Mouse (Mus musculus) small intestine, adult 2 months (tissue): ENCODE results near the gene Cyp27b1. TPM values are rescaled to one million over a fixed set of nuclear protein-coding genes. Genes with fewer than 3 reads are reported as not detected.
A peak's percentile ranks its signal among the peaks of the same experiment; 100 is the strongest.
"Not testable (repeated sequence)": the region's sequence is repeated elsewhere in the genome, so short reads cannot be mapped to it uniquely, and the experiment has no call there.

Source experiments
- H3K27ac ChIP-seq: fragments of 200-500 bp; 2 replicates; pipeline ENCODE4 v1.5.1; 2012; ENCODE audit warnings: low read depth, low read length, control low read depth, inconsistent platforms; ENCODE audit not compliant: insufficient read depth
- H3K27me3 ChIP-seq: fragments of 200-500 bp; 2 replicates; pipeline ENCODE4 v1.6.1; 2012; ENCODE audit warnings: mild to moderate bottlenecking, moderate library complexity, low read length, inconsistent platforms; ENCODE audit not compliant: control insufficient read depth, insufficient read depth
- H3K36me3 ChIP-seq: fragments of 200-500 bp; 2 replicates; pipeline ENCODE4 v1.6.1; 2012; ENCODE audit warnings: mild to moderate bottlenecking, low read length, control low read depth, inconsistent platforms; ENCODE audit not compliant: control insufficient read depth, insufficient read depth
- H3K4me1 ChIP-seq: fragments of 200-500 bp; 2 replicates; pipeline ENCODE4 v1.6.1; 2012; ENCODE audit warnings: low read length, inconsistent platforms, mixed read lengths; ENCODE audit not compliant: control insufficient read depth, insufficient read depth, insufficient read length
- H3K4me3 ChIP-seq: fragments of 200-500 bp; 2 replicates; pipeline ENCODE4 v1.5.1; 2012; ENCODE audit warnings: low read depth, mild to moderate bottlenecking, control low read depth, inconsistent platforms, low read length, moderate library complexity
- CTCF ChIP-seq: fragments of 200-500 bp; IDR thresholded peaks from 2 replicates; pipeline ENCODE4 v1.5.1; 2012; ENCODE audit warnings: low read depth, mild to moderate bottlenecking, control low read depth, inconsistent platforms, low read length, moderate library complexity, mixed read lengths; ENCODE audit not compliant: insufficient replicate concordance, insufficient read length; ENCODE audit errors: extremely low read depth
- POLR2A ChIP-seq: fragments of 200-500 bp; IDR thresholded peaks from 2 replicates; pipeline ENCODE4 v1.6.1; 2012; ENCODE audit warnings: low read depth, mild to moderate bottlenecking, control low read depth, inconsistent platforms, low read length, moderate library complexity
- WGBS: fragments of 180-500 bp; shearing (Covaris S2); methylation state at CpG from one replicate; pipeline ENCODE4 v1.1.7; 2018; 5-methylcytosine and 5-hydroxymethylcytosine counted together
- polyA plus RNA-seq: library from polyadenylated mRNA; depleted of rRNA; stranded (reverse); fragments of >200 nt; gene quantifications from 2 replicates; pipeline ENCODE4 v1.2.3, GENCODE M21; 2012

Gene Cyp27b1
- polyA plus RNA-seq, 1 experiment = 0.22 TPM

DNA sequence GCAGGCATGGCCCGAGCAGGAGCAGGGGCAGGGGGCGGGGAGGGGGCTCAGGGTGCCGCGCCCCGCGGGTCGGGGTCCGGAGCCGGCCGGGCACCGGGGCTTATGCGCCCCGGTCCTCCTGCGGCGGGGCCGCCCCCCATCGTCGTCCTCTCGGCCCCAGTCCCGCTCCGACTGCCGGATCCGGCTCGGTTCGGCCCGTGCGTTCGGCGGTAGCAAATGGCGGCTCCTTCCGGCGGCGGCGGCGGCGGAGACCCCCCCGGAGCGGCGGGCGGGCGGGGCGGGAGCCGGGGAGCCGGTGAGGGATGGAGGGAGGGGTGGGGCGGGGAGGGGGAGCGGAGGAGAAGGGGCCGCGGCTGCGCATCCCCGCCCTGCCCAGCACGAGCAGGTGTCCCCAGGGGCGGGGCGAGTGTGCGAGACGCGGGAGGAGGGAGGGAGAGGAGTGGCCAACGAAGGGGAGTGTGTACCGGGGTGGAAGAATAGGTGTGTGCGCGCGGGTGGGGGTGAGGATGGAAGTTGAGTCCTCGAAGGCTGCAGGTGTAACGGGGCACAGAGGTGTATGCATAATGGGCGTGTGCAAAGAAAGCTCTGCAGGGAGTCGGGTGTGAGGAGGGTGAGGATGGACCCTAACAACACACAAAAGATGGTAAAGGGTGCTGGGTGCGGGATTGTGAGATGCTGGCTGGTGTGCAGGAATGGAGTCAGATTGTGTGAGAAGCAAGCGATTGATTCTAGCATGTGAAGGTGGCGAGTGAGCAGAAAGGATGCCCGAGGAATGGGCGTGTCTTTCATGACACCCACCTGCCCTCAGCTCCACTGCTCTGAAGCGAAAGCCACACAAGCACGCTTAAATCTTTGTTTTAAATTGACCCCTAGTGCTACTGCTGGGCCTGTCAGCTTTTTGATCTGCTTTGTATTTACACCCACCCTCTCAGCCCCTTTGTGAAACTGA is 12.2 kb downstream of the Cyp27b1 start, which contains the start of gene March9:
March9 (minus strand) TSS at position 217 of the 949 bp plus-strand sequence.
- Histone ChIP-seq H3K27ac (no peak within 1 kb of the TSS), H3K36me3 (peaks cover 10% of the 10 kb centered on the region), H3K4me1 (peaks cover 11% of the 10 kb centered on the region), H3K4me3 (peak within 1 kb of the TSS; percentile 75), H3K27me3 (peaks cover 9% of the 10 kb centered on the region)
- TF ChIP-seq CTCF (no peak), POLR2A (no peak)
- 1% methylated on average over 61 of the region's 72 CpGs for WGBS

DNA sequence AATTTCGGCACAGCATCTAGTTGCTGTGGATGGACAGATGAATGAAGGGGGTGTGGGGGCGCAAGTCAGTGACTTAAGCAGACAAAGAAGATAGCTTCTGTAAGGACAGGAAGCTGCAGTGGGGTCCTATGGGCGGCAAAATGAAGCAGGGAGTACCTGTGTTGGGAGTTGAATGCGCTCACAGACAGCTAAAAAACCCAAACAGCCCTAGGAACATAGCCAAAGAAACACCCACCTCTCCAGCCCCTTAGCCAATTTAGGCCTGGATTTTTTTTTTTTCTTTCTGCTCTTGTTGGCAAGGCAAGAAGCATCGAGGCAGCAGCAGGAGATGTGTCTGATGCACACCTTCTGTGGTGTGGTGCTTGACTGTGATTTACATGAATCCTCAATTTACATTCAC is 13.0 kb downstream of the Cyp27b1 start:
- Histone ChIP-seq H3K36me3 (peaks cover 11% of the 10 kb centered on the region), H3K4me3 (no peak overlapping the region), H3K27ac (no peak overlapping the region), H3K27me3 (peaks cover 9% of the 10 kb centered on the region), H3K4me1 (peaks cover 13% of the 10 kb centered on the region)
- WGBS = 79% methylated on average over 5 of the region's 5 CpGs
- no peak for TF ChIP-seq CTCF
- no peak for TF ChIP-seq POLR2A

DNA sequence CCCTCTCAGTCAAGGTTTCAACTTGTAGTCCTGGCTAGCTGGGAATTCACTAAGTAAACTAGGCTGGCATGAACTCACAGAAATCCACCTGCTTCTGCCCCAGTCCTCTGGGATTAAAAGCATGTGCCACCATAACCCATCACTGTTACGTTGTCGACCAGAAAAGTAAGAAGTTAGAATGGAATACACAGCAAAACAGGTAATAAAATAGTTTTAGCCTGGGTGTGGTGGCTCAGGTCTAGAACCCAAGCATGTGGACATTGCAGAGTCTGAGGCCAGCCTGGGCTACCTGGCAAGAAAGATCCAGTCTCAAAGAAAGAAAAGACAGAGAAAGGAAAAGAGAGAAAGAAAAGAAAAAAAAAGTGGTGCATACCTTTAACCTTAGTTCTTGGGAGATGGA is 13.5 kb downstream of the Cyp27b1 start:
- H3K4me3 ChIP-seq = no peak overlapping the region
- peaks cover 15% of the 10 kb centered on the region for H3K4me1 ChIP-seq
- H3K36me3 ChIP-seq = peaks cover 8% of the 10 kb centered on the region
- H3K27ac ChIP-seq = no peak overlapping the region
- WGBS = 79% methylated on average over 2 of the region's 2 CpGs
- no peak for TF ChIP-seq POLR2A
- no peak for TF ChIP-seq CTCF
- H3K27me3 ChIP-seq = peaks cover 9% of the 10 kb centered on the region

GRCm38 (mm10) chr10:127062101-127062500 is 14.1 kb downstream of the Cyp27b1 start:
- not testable (repeated sequence) for H3K27me3 ChIP-seq, H3K27ac ChIP-seq, H3K4me3 ChIP-seq
- Histone ChIP-seq H3K36me3 (peaks cover 13% of the 10 kb centered on the region), H3K4me1 (peaks cover 19% of the 10 kb centered on the region)
- 75% methylated on average over 4 of the region's 4 CpGs for WGBS

DNA sequence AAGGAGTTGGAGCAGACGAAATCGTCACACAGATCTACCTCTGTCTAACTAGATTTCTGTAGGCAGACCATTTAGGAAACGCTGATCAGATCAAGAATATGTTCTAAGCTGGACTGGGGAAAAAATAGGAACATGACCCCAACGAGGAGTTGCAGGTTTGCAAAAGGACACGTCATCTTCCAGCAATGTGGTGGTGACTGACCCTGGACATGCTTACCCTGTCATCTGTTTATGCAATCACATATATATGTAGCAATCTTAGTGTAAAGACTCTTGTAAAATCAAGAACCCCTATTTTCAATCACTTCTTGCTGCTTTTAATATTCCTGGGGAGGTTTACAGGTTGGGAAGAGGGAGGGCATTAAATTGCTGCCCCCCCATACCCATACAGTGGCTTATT is 14.5 kb downstream of the Cyp27b1 start:
- 66% methylated on average over 5 of the region's 5 CpGs for WGBS
- H3K27ac ChIP-seq = no peak overlapping the region

GRCm38 (mm10) chr10:127063239-127063872 is 15.3 kb downstream of the Cyp27b1 start, which contains the start of gene Cdk4:
Gene Cdk4 (plus strand): TSS chr10:127063534.
- Histone ChIP-seq H3K36me3 (peaks cover 25% of the 10 kb centered on the region), H3K27me3 (peaks cover 9% of the 10 kb centered on the region), H3K4me3 (peak within 1 kb of the TSS; percentile 85), H3K27ac (peak within 1 kb of the TSS; percentile 58), H3K4me1 (peaks cover 19% of the 10 kb centered on the region)
- TF ChIP-seq POLR2A = peak; percentile 74; the same call in 1 of the 2 replicates
- no peak for TF ChIP-seq CTCF
- WGBS = under 1% methylated on average over 46 of the region's 46 CpGs

More for the DNA sequence above, 14.5 kb downstream of the Cyp27b1 start:
- no peak for TF ChIP-seq CTCF
- TF ChIP-seq POLR2A = no peak
- Histone ChIP-seq H3K27me3 (peaks cover 9% of the 10 kb centered on the region), H3K36me3 (peaks cover 17% of the 10 kb centered on the region), H3K4me1 (peaks cover 19% of the 10 kb centered on the region), H3K4me3 (no peak overlapping the region)
